Mouse (Mus musculus): ENCODE data around the gene Gm20604.

Gene Gm20604

GRCm38 (mm10) chr12:102758403-102758756 lies at the start of gene Gm20604:
Gene Gm20604 (minus strand): TSS chr12:102758672.
- DNase-seq = no peak

GRCm38 (mm10) chr12:102799528-102799927 lies 41.1 kb upstream of the Gm20604 start:
- no peak for DNase-seq

- no peak for DNase-seq
Measured at GRCm38 (mm10) chr12:102787927-102788326, 29.5 kb upstream of the Gm20604 start.

GRCm38 (mm10) chr12:102785593-102785985 lies 27.1 kb upstream of the Gm20604 start:
- no peak for DNase-seq

- no peak for DNase-seq
Measured at GRCm38 (mm10) chr12:102784899-102785592, 26.6 kb upstream of the Gm20604 start.

GRCm38 (mm10) chr12:102782841-102783240 lies 24.4 kb upstream of the Gm20604 start:
- no peak for DNase-seq

- DNase-seq = no peak
Measured at GRCm38 (mm10) chr12:102779452-102779851, 21.0 kb upstream of the Gm20604 start.

- no peak for DNase-seq
Measured at GRCm38 (mm10) chr12:102778151-102778550, 19.7 kb upstream of the Gm20604 start.

- no peak for DNase-seq
Measured at GRCm38 (mm10) chr12:102776035-102776434, 17.6 kb upstream of the Gm20604 start.

- no peak for DNase-seq
Measured at GRCm38 (mm10) chr12:102772676-102773075, 14.2 kb upstream of the Gm20604 start.

GRCm38 (mm10) chr12:102771601-102772000 lies 13.1 kb upstream of the Gm20604 start:
- no peak for DNase-seq

- DNase-seq = no peak
Measured at GRCm38 (mm10) chr12:102769000-102769399, 10.5 kb upstream of the Gm20604 start.

GRCm38 (mm10) chr12:102763696-102764095 lies 5.2 kb upstream of the Gm20604 start:
- no peak for DNase-seq

- DNase-seq = no peak
Measured at GRCm38 (mm10) chr12:102761668-102762067, 3.2 kb upstream of the Gm20604 start.

GRCm38 (mm10) chr12:102758936-102759335 lies 464 bp upstream of the Gm20604 start:
- DNase-seq = no peak

- peak; percentile 91 for DNase-seq
Measured at GRCm38 (mm10) chr12:102757689-102758402, 626 bp downstream of the Gm20604 start, which contains the start of the genes Gm28051, Gon7 and Ubr7. Gene Gm28051 (minus strand): TSS chr12:102757765. Gene Gon7 (minus strand): TSS chr12:102757803. Gene Ubr7 (plus strand): TSS chr12:102757967.

GRCm38 (mm10) chr12:102757055-102757688 lies 1.3 kb downstream of the Gm20604 start:
- no peak for DNase-seq

GRCm38 (mm10) chr12:102756304-102756703 lies 2.2 kb downstream of the Gm20604 start:
- DNase-seq = peak; percentile 40

- no peak for DNase-seq
Measured at GRCm38 (mm10) chr12:102748256-102748655, 10.2 kb downstream of the Gm20604 start.

GRCm38 (mm10) chr12:102744839-102745238 lies 13.6 kb downstream of the Gm20604 start:
- DNase-seq = no peak

- peak; percentile 84 for DNase-seq
Measured at GRCm38 (mm10) chr12:102743589-102744574, 14.6 kb downstream of the Gm20604 start, which contains the start of the genes Moap1 and Tmem251. Gene Moap1 (minus strand): TSS chr12:102743661. Gene Tmem251 (plus strand): TSS chr12:102743762.

- no peak for DNase-seq
Measured at GRCm38 (mm10) chr12:102743036-102743588, 15.4 kb downstream of the Gm20604 start.
